Mouse (Mus musculus) right cerebral cortex, postnatal 10 days (tissue): ENCODE results near the gene Sphkap.

Experiments
- DNase-seq, 2 experiments: peaks; one replicate each; pipeline ENCODE4 v3.0.0; 2021; ENCODE audit warnings: low spot score in 2 of 2

Sphkap gene

GRCm38 (mm10) chr1:83297137-83298076 is 110.6 kb downstream of the Sphkap start:
- DNase-seq: peak in 1 of 2 experiments; percentile 37

GRCm38 (mm10) chr1:83285866-83286265 is 122.1 kb downstream of the Sphkap start:
- DNase-seq: no peak

GRCm38 (mm10) chr1:83277044-83277443 is 131.0 kb downstream of the Sphkap start:
- DNase-seq: peak; percentile 90 to 94

- DNase-seq: no peak
These were observed 131.4 kb downstream of the Sphkap start for GRCm38 (mm10) chr1:83276637-83277036.

GRCm38 (mm10) chr1:83251746-83252145 is 156.3 kb downstream of the Sphkap start:
- no peak for DNase-seq

- no peak for DNase-seq
These were observed 159.7 kb downstream of the Sphkap start for GRCm38 (mm10) chr1:83248235-83248746.

- DNase-seq: no peak
These were observed 180.1 kb downstream of the Sphkap start for GRCm38 (mm10) chr1:83227946-83228345.

- no peak for DNase-seq
These were observed 183.5 kb downstream of the Sphkap start for GRCm38 (mm10) chr1:83224423-83224960.

GRCm38 (mm10) chr1:83223072-83223471 is 184.9 kb downstream of the Sphkap start:
- no peak for DNase-seq

GRCm38 (mm10) chr1:83218260-83218659 is 189.7 kb downstream of the Sphkap start:
- peak; percentile 44 to 52 for DNase-seq

- DNase-seq: no peak
These were observed 198.0 kb downstream of the Sphkap start for GRCm38 (mm10) chr1:83209981-83210380.
